Mouse (Mus musculus): ENCODE data around the gene Coa4.
"Not testable (repeated sequence)": the region's sequence is repeated elsewhere in the genome, so short reads cannot be mapped to it uniquely, and the experiment has no call there.

Gene Coa4

DNA sequence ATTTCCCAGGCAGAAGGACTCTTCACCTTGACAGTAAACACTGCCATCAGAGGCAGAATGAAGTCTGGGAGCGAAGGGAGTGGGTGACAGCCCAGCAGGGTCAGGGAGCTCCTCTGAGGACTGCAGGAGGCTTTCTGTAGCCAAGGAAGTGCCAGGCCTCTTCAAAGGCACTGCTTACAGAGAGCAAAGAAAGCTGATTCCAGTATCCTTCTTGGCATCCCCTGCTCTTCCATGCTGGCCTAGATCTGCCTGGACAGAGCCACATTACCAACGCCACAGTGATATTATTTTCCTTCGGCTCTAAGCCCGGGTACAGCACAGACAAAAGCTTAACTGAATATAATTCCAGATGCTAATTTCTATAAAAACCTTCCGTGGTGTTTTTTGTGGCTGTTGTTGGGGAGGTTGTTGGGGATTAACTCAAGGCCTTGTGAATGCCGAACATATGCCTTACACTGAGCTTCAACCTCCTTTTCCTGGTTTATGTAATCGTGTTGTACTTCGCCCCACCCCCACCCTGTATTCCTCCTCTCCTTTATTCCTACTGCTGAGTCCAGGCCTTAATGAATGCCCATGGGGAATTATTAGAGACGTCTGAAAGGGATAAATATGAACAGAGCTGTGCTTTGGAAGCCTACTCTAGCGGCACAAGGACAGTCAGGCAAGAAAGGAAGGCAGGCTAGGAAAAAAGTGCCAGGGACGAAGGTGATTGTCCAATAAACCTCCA is 25.2 kb downstream of the Coa4 start:
- DNase-seq (ENCODE audit: low spot score), result no peak

DNA sequence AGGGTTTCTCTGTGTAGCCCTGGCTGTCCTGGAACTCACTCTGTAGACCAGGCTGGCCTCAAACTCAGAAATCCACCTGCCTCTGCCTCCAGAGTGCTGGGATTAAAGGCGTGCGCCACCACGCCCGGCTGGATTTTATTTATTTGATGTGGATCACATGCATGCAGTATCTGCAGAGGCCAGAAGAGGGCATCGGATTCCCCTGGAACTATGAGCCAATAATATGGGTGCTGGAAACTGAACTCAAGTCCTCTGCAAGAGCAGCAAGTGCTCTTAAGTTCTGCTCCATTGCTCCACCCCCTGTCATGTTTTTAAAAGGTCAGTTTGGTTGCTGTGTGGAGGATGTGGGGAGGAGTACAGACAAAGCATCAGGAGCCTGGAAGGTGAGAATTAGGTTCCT is 30.4 kb downstream of the Coa4 start:
- DNase-seq (ENCODE audit: low spot score), result not testable (repeated sequence)

- no peak for DNase-seq (ENCODE audit: low spot score)
These were observed 33.0 kb downstream of the Coa4 start for GRCm38 (mm10) chr7:100569907-100570306.

DNA sequence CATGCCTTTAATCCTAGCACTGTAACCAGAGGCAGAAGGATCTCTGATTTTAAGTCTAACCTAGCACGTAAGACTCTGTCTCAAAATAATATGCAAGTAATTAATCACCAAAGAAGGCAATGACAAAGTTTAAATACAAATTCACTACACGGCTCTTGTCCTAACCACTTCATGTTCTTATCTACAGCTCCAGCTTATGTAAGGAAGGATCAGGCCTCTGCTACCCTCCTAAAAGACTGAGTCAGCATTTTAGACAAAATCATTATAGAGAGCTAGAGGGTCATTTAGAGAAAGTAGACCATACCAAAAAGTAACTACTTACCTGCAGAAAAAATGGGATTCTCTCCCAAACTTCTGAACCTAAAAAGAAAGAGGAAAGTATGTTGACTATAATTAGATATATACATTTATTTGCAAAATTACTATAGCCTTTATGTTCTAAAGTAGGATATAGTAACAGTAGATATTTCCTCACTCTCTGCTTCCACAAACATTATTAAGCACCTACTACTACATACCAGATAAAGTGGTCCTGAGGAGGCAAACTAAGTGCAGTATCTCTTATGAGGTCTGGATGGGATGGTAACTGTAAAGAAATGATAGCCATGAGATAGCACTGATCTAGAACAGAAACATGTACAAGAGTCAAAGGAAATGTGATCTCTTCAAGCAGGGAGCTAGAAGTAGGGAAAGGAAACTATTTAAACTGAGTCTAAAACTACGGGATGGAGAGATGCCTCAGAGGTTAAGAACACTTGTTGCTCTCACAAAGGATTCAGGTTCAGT is 34.3 kb downstream of the Coa4 start:
- no peak for DNase-seq (ENCODE audit: low spot score)

DNA sequence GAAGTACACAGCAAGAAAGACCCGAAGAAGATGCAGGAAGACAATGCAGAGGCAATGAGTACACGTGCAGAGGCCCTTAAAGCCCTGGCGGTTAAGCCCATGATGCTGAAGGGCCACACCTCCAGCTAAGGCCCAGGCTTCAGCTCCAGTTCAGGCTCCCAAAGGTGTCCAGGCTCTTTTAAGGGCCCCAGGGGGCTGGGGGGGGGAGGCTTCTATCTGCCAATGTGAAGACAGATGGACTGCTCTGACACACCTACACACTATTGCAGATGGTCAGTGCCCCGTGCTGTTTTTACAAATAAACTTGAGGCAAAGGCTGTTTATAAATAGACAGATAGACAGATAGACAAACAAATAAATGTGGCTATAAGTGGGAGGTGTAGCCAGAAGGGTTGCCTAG is 35.2 kb downstream of the Coa4 start:
- no peak for DNase-seq (ENCODE audit: low spot score)

- no peak for DNase-seq (ENCODE audit: low spot score)
These were observed 35.8 kb downstream of the Coa4 start for GRCm38 (mm10) chr7:100572704-100573103.

GRCm38 (mm10) chr7:100578794-100579193 is 41.9 kb downstream of the Coa4 start:
- DNase-seq (ENCODE audit: low spot score), result no peak

GRCm38 (mm10) chr7:100582235-100582634 is 45.4 kb downstream of the Coa4 start:
- no peak for DNase-seq (ENCODE audit: low spot score)

- DNase-seq (ENCODE audit: low spot score), result peak; percentile 87
These were observed 45.9 kb downstream of the Coa4 start for GRCm38 (mm10) chr7:100582727-100583236.

DNA sequence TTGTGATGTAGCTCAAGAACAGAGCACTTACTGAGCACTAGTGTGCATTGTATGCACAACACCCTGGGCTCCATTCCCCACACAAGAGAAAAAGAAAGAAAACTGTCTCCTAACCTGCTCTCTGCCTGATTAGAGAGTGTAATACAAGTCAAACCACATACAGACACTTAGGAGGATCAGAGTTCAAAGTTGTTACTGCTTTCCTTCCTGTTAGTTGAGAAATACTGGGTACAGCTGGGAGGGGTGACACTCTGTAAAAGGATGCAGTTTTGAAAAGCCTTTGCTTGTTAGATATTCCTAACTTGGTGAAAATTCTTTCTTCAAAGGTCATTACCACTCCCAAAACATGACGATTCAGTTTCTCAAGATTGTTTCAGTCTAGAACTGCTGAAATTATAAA is 52.9 kb downstream of the Coa4 start:
- DNase-seq (ENCODE audit: low spot score), result no peak
